15 mouse cellular contexts compared by ENCODE assay signal in genomic region chr8:61419521-61419920, GRCm38 (mm10).
"Had no signal": no experiment of that assay in that cellular context is flagged by ENCODE, and none has a peak within 500 bp of the region (broad histone marks: within the 10 kb centered on the region; RNA-seq: fewer than 3 reads in every experiment).

No protein-coding gene starts in this region.

- H3K36me3 ChIP-seq: liver, embryonic 15.5 days; midbrain, embryonic 12.5 days had no signal

- H3K4me3 ChIP-seq: liver, embryonic 15.5 days; megakaryocyte, embryonic 14.5 days; midbrain, embryonic 12.5 days had no signal

- H3K9me3 ChIP-seq: liver, embryonic 15.5 days; midbrain, embryonic 12.5 days had no signal

- DNase-seq: kidney, adult 11 months; kidney, adult 9 months; kidney, postnatal 10 days; layer of hippocampus, adult 9-11 months; layer of hippocampus, postnatal 36 days; lung, adult 2 months; lung, postnatal 10 days; right cerebral cortex, adult 18-20 months; right cerebral cortex, postnatal 25 days; thymus, postnatal 36 days had no signal

- H3K9ac ChIP-seq: liver, embryonic 15.5 days; midbrain, embryonic 12.5 days had no signal

- H3K27me3 ChIP-seq: liver, embryonic 15.5 days; midbrain, embryonic 12.5 days had no signal

- H3K4me1 ChIP-seq: liver, embryonic 15.5 days; megakaryocyte, embryonic 14.5 days; midbrain, embryonic 12.5 days had no signal

- H3K27ac ChIP-seq: liver, embryonic 15.5 days; macrophage had no signal

- H3K4me2 ChIP-seq: liver, embryonic 11.5 days; liver, embryonic 15.5 days; midbrain, embryonic 12.5 days had no signal
